Mouse (Mus musculus): ENCODE measurements around the gene Stx8.

The Stx8 gene

GRCm38 (mm10) chr11:67983564-67983963 is 17.6 kb downstream of the Stx8 start:
- no peak for DNase-seq

- no peak for DNase-seq
Measured at GRCm38 (mm10) chr11:67991240-67991639, 25.2 kb downstream of the Stx8 start.

GRCm38 (mm10) chr11:67995965-67996364 is 30.0 kb downstream of the Stx8 start:
- DNase-seq, result no peak

GRCm38 (mm10) chr11:67998905-67999304 is 32.9 kb downstream of the Stx8 start:
- DNase-seq, result no peak

GRCm38 (mm10) chr11:67999629-68000028 is 33.6 kb downstream of the Stx8 start:
- DNase-seq, result no peak

- peak; percentile 84 for DNase-seq
Measured at GRCm38 (mm10) chr11:68004191-68004590, 38.2 kb downstream of the Stx8 start.

GRCm38 (mm10) chr11:68006216-68006789 is 40.3 kb downstream of the Stx8 start:
- DNase-seq, result no peak

- no peak for DNase-seq
Measured at GRCm38 (mm10) chr11:68007645-68008044, 41.7 kb downstream of the Stx8 start.

- no peak for DNase-seq
Measured at GRCm38 (mm10) chr11:68009377-68009776, 43.4 kb downstream of the Stx8 start.

- DNase-seq, result no peak
Measured at GRCm38 (mm10) chr11:68012207-68012606, 46.2 kb downstream of the Stx8 start.

- DNase-seq, result no peak
Measured at GRCm38 (mm10) chr11:68018191-68018590, 52.2 kb downstream of the Stx8 start.

- no peak for DNase-seq
Measured at GRCm38 (mm10) chr11:68019156-68019555, 53.2 kb downstream of the Stx8 start.

GRCm38 (mm10) chr11:68021976-68022375 is 56.0 kb downstream of the Stx8 start:
- DNase-seq, result no peak

GRCm38 (mm10) chr11:68022895-68023294 is 56.9 kb downstream of the Stx8 start:
- peak; percentile 41 for DNase-seq

GRCm38 (mm10) chr11:68023811-68024369 is 57.9 kb downstream of the Stx8 start:
- DNase-seq, result no peak

- no peak for DNase-seq
Measured at GRCm38 (mm10) chr11:68026590-68026989, 60.6 kb downstream of the Stx8 start.

- no peak for DNase-seq
Measured at GRCm38 (mm10) chr11:68029079-68029478, 63.1 kb downstream of the Stx8 start.

- no peak for DNase-seq
Measured at GRCm38 (mm10) chr11:68029871-68030270, 63.9 kb downstream of the Stx8 start.

GRCm38 (mm10) chr11:68030771-68031170 is 64.8 kb downstream of the Stx8 start:
- DNase-seq, result peak; percentile 21

- DNase-seq, result no peak
Measured at GRCm38 (mm10) chr11:68032448-68032847, 66.5 kb downstream of the Stx8 start.

- no peak for DNase-seq
Measured at GRCm38 (mm10) chr11:68033331-68033926, 67.4 kb downstream of the Stx8 start.

GRCm38 (mm10) chr11:68034422-68034821 is 68.4 kb downstream of the Stx8 start:
- no peak for DNase-seq

GRCm38 (mm10) chr11:68035303-68035891 is 69.4 kb downstream of the Stx8 start:
- no peak for DNase-seq
